Comparison of ENCODE assay signal across 26 mouse cellular contexts in genomic region chr15:83176653-83177052, GRCm38 (mm10). TPM values are rescaled to one million over a fixed set of nuclear protein-coding genes. Genes with fewer than 3 reads are reported as not detected.
DNase-seq lines count a peak whose midpoint lies in the region; ATAC-seq and TF ChIP-seq lines count a peak whose summit lies in the region.
"Had no signal": no experiment of that assay in that cellular context is flagged by ENCODE, and none has a peak within 500 bp of the region (broad histone marks: within the 10 kb centered on the region; RNA-seq: fewer than 3 reads in every experiment).

No protein-coding gene starts in this region.

- H3K4me1 ChIP-seq in midbrain, embryonic 11.5 days (ENCODE audit: control insufficient read depth, insufficient read depth, low read length), result peaks cover 5% of the 10 kb centered on the region
- H3K4me1 ChIP-seq in midbrain, embryonic 13.5 days (replicated peaks), result peaks cover 10% of the 10 kb centered on the region
- H3K4me1 ChIP-seq in ES-Bruce4 (ENCODE audit: control insufficient read depth, insufficient read depth, low read length), result peaks cover 9% of the 10 kb centered on the region
- peaks cover 0 to 15% of the 10 kb centered on the region in 2 experiments; a peak in 3 of 4 replicates for H3K4me1 ChIP-seq in ES-E14 (ENCODE audit: control insufficient read depth in 2 of 2, insufficient read depth in 2 of 2, low read length in 2 of 2, poor library complexity in 1 of 2)
- no peaks in the 10 kb centered on the region; the same call in 1 of the 2 replicates for H3K4me1 ChIP-seq in stomach, postnatal 0 days (replicated peaks; ENCODE audit: control insufficient read depth, insufficient read depth)

- no peaks in the 10 kb centered on the region for H3K9me3 ChIP-seq in midbrain, embryonic 11.5 days (ENCODE audit: control insufficient read depth, low read length)
- no peaks in the 10 kb centered on the region for H3K9me3 ChIP-seq in midbrain, embryonic 13.5 days
- H3K9me3 ChIP-seq in ES-Bruce4 (replicated peaks; ENCODE audit: control insufficient read depth, insufficient read depth, low read length, poor library complexity, severe bottlenecking) (no peaks in the 10 kb centered on the region), ES-E14 (ENCODE audit: control insufficient read depth, insufficient read depth, low read depth, low read length) (no peaks in the 10 kb centered on the region)
- H3K9me3 ChIP-seq in stomach, postnatal 0 days (ENCODE audit: control insufficient read depth, low read length), result no peaks in the 10 kb centered on the region
- H3K9me3 ChIP-seq: forebrain, embryonic 10.5 days; forebrain, embryonic 13.5 days; heart, embryonic 12.5 days; heart, embryonic 15.5 days had no signal

- in situ Hi-C loops in ES-E14 (cut with MboI; ENCODE audit: low sequenced_read_pairs in 2 of 2, unreplicated experiment in 2 of 2), result no loop called here

- TF ChIP-seq EP300 in ES-Bruce4 (IDR thresholded peaks at IDR 0.05; ENCODE audit: insufficient read depth, low read depth, low read length), result peak; percentile 80
- no peak for TF ChIP-seq EP300 in stomach, postnatal 0 days (optimal IDR thresholded peaks at IDR 0.05)

- no peak overlapping the region for H3K4me2 ChIP-seq in midbrain, embryonic 11.5 days
- H3K4me2 ChIP-seq in midbrain, embryonic 13.5 days (replicated peaks), result no peak overlapping the region
- H3K4me2 ChIP-seq in stomach, postnatal 0 days (replicated peaks; ENCODE audit: low read depth), result no peak overlapping the region
- H3K4me2 ChIP-seq: forebrain, embryonic 13.5 days; heart, embryonic 12.5 days; heart, embryonic 15.5 days; hindbrain, embryonic 14.5 days had no signal

- no peak for TF ChIP-seq CTCF in ES-Bruce4 (IDR thresholded peaks at IDR 0.05; ENCODE audit: low read depth, low read length)
- TF ChIP-seq CTCF in stomach, postnatal 0 days (IDR thresholded peaks at IDR 0.05; ENCODE audit: low read depth), result no peak

- ATAC-seq in midbrain, embryonic 11.5 days (ENCODE audit: low FRiP score), result no peak
- no peak for ATAC-seq in midbrain, embryonic 13.5 days
- no peak for ATAC-seq in stomach, postnatal 0 days (ENCODE audit: low FRiP score, low TSS enrichment)
- ATAC-seq: CD4-positive, CD25-positive, alpha-beta regulatory T cell, adult 4 months; forebrain, embryonic 13.5 days; forebrain, embryonic 16.5 days; hindbrain, postnatal 0 days; inflammation-experienced regulatory T-cells, adult 6 months; intestine, embryonic 16.5 days had no signal

- DNase-seq in midbrain, embryonic 11.5 days (ENCODE audit: low spot score, missing footprints), result peak; percentile 41
- no peak for DNase-seq in ES-E14 (ENCODE audit: low read depth, low spot score)
- peak; percentile 52 for DNase-seq in stomach, postnatal 0 days (ENCODE audit: low spot score)
- no peak for DNase-seq in thymus, postnatal 0 days (ENCODE audit: low spot score)
- DNase-seq in testis, postnatal 14 days (ENCODE audit: low spot score), result no peak
- DNase-seq: adrenal gland, postnatal 14 days; cerebellum, adult 18-20 months; cerebellum, adult 9-10 months; cerebellum, postnatal 14 days; gastrocnemius, adult 2 months; gastrocnemius, postnatal 14 days; heart, adult 11 months; heart, postnatal 10 days; heart, postnatal 4 days had no signal

- H3K27ac ChIP-seq in midbrain, embryonic 11.5 days (ENCODE audit: low read depth, low read length), result no peak overlapping the region
- no peak overlapping the region for H3K27ac ChIP-seq in midbrain, embryonic 13.5 days
- H3K27ac ChIP-seq in ES-Bruce4 (ENCODE audit: insufficient read depth, low read length) (no peak overlapping the region), ES-E14 (ENCODE audit: insufficient read depth, low read depth, low read length, poor library complexity, severe bottlenecking) (peak overlapping the region; percentile 26; the same call in 1 of the 2 replicates)
- no peak overlapping the region for H3K27ac ChIP-seq in stomach, postnatal 0 days (replicated peaks)
- H3K27ac ChIP-seq: forebrain, embryonic 10.5 days; forebrain, embryonic 13.5 days; gastrocnemius, adult 2 months; heart, embryonic 15.5 days; hindbrain, embryonic 14.5 days; hindbrain, postnatal 0 days had no signal

- H3K36me3 ChIP-seq in midbrain, embryonic 11.5 days (ENCODE audit: control insufficient read depth, insufficient read depth, low read length), result no peaks in the 10 kb centered on the region
- no peaks in the 10 kb centered on the region for H3K36me3 ChIP-seq in midbrain, embryonic 13.5 days
- H3K36me3 ChIP-seq in ES-Bruce4 (ENCODE audit: control insufficient read depth, insufficient read depth, low read length, poor library complexity, severe bottlenecking) (no peaks in the 10 kb centered on the region), ES-E14 (ENCODE audit: control insufficient read depth, insufficient read depth, low read length, poor library complexity, severe bottlenecking) (no peaks in the 10 kb centered on the region)
- H3K36me3 ChIP-seq in stomach, postnatal 0 days (ENCODE audit: control insufficient read depth, insufficient read depth, low read length), result no peaks in the 10 kb centered on the region
- H3K36me3 ChIP-seq: forebrain, embryonic 10.5 days; heart, embryonic 12.5 days; heart, embryonic 15.5 days had no signal

- H3K4me3 ChIP-seq in midbrain, embryonic 11.5 days (ENCODE audit: low read depth, low read length), result no peak overlapping the region
- H3K4me3 ChIP-seq in midbrain, embryonic 13.5 days (replicated peaks), result no peak overlapping the region
- H3K4me3 ChIP-seq in ES-Bruce4 (ENCODE audit: low read depth, low read length) (no peak overlapping the region), ES-E14 (ENCODE audit: insufficient read depth in 1 of 2, low read depth in 1 of 2, low read length in 2 of 2, poor library complexity in 1 of 2, severe bottlenecking in 1 of 2) (no peak overlapping the region)
- no peak overlapping the region for H3K4me3 ChIP-seq in stomach, postnatal 0 days (ENCODE audit: low read depth, low read length)
- H3K4me3 ChIP-seq: forebrain, embryonic 10.5 days; forebrain, embryonic 13.5 days; gastrocnemius, adult 2 months; heart, embryonic 12.5 days; heart, embryonic 15.5 days had no signal

- H3K9ac ChIP-seq in midbrain, embryonic 11.5 days (ENCODE audit: low read length), result no peak overlapping the region
- no peak overlapping the region for H3K9ac ChIP-seq in midbrain, embryonic 13.5 days (replicated peaks)
- H3K9ac ChIP-seq in ES-Bruce4 (ENCODE audit: low read depth, poor library complexity, severe bottlenecking), result no peak overlapping the region
- no peak overlapping the region for H3K9ac ChIP-seq in ES-E14 (ENCODE audit: insufficient read depth, low read depth, low read length, poor library complexity, severe bottlenecking)
- H3K9ac ChIP-seq in stomach, postnatal 0 days (ENCODE audit: low read length), result no peak overlapping the region
- H3K9ac ChIP-seq: forebrain, embryonic 13.5 days; heart, embryonic 12.5 days; heart, embryonic 15.5 days; hindbrain, embryonic 14.5 days had no signal

- 83% methylated on average over 4 of the region's 4 CpGs for WGBS in midbrain, embryonic 11.5 days
- WGBS in midbrain, embryonic 13.5 days, result 79% methylated on average over 4 of the region's 4 CpGs
- WGBS in stomach, postnatal 0 days, result 53% methylated on average over 4 of the region's 4 CpGs

- TF ChIP-seq POLR2A in ES-Bruce4 (IDR thresholded peaks at IDR 0.05; ENCODE audit: insufficient read depth, low read length), result no peak

- H3K27me3 ChIP-seq in midbrain, embryonic 11.5 days (ENCODE audit: control insufficient read depth, insufficient read depth, low read length), result no peaks in the 10 kb centered on the region
- no peaks in the 10 kb centered on the region for H3K27me3 ChIP-seq in midbrain, embryonic 13.5 days
- H3K27me3 ChIP-seq in ES-Bruce4 (ENCODE audit: control insufficient read depth, insufficient read depth, low read length, poor library complexity, severe bottlenecking), result no peaks in the 10 kb centered on the region
- H3K27me3 ChIP-seq in stomach, postnatal 0 days (ENCODE audit: control insufficient read depth, insufficient read depth, low read length), result no peaks in the 10 kb centered on the region
- H3K27me3 ChIP-seq: forebrain, embryonic 13.5 days; heart, embryonic 12.5 days; heart, embryonic 15.5 days had no signal

TF ChIP-seq in ES-E14, 5 proteins besides CTCF, POLR2A, EP300 and RAD21:
- TF ChIP-seq MAFK (IDR thresholded peaks at IDR 0.05; ENCODE audit: insufficient read depth, low read depth, low read length) (no peak), ZNF384 (IDR thresholded peaks at IDR 0.05; ENCODE audit: low read depth, low read length) (no peak), ZC3H11A (IDR thresholded peaks at IDR 0.05; ENCODE audit: borderline replicate concordance, low read depth, low read length) (no peak), HCFC1 (IDR thresholded peaks at IDR 0.05; ENCODE audit: borderline replicate concordance, insufficient read depth, low read length) (no peak), CHD2 (IDR thresholded peaks at IDR 0.05; ENCODE audit: low read depth, low read length) (no peak)

RNA-seq across cellular contexts. Expression of gene Cyb5r3, which starts 4.3 kb away (rescaled TPM):
- 156 and 161 TPM in 2 replicates for polyA plus RNA-seq in midbrain, embryonic 11.5 days (2014; fragmentation: Nextera tagmentation; extraction: Ambion mirVana)
- 123 and 133 TPM in 2 replicates for polyA plus RNA-seq in midbrain, embryonic 13.5 days (2015; fragmentation: Nextera tagmentation; extraction: Ambion mirVana)
- 188 and 200 TPM in 2 replicates for polyA plus RNA-seq in ES-Bruce4 (2011; ENCODE audit: insufficient read depth, insufficient read length, low read depth, missing spikeins)
- 81.5 and 94.2 TPM in 2 replicates for total RNA-seq in ES-E14 (2012; rRNA removed)
- 117 and 145 TPM in 2 replicates for polyA plus RNA-seq in stomach, postnatal 0 days (2015; fragmentation: Nextera tagmentation; extraction: Ambion mirVana)
- polyA plus RNA-seq in thymus, postnatal 0 days (2015; fragmentation: Nextera tagmentation; extraction: Ambion mirVana), result 33.9 and 38.1 TPM in 2 replicates

RNA-seq across cellular contexts. Expression of gene Poldip3, which starts 27.5 kb away (rescaled TPM):
- 167 and 173 TPM in 2 replicates for polyA plus RNA-seq in midbrain, embryonic 11.5 days (2014; fragmentation: Nextera tagmentation; extraction: Ambion mirVana)
- polyA plus RNA-seq in midbrain, embryonic 13.5 days (2015; fragmentation: Nextera tagmentation; extraction: Ambion mirVana), result 166 and 169 TPM in 2 replicates
- polyA plus RNA-seq in ES-Bruce4 (2011; ENCODE audit: insufficient read depth, insufficient read length, low read depth, missing spikeins), result 97.9 and 113 TPM in 2 replicates
- 104 and 165 TPM in 2 replicates for total RNA-seq in ES-E14 (2012; rRNA removed)
- 56.3 and 58.7 TPM in 2 replicates for polyA plus RNA-seq in stomach, postnatal 0 days (2015; fragmentation: Nextera tagmentation; extraction: Ambion mirVana)
- 131 and 134 TPM in 2 replicates for polyA plus RNA-seq in thymus, postnatal 0 days (2015; fragmentation: Nextera tagmentation; extraction: Ambion mirVana)

RNA-seq across cellular contexts. Expression of gene Rrp7a, which starts 54.1 kb away (rescaled TPM):
- 70.5 and 79.6 TPM in 2 replicates for polyA plus RNA-seq in midbrain, embryonic 11.5 days (2014; fragmentation: Nextera tagmentation; extraction: Ambion mirVana)
- polyA plus RNA-seq in midbrain, embryonic 13.5 days (2015; fragmentation: Nextera tagmentation; extraction: Ambion mirVana), result 72.4 and 77.0 TPM in 2 replicates
- polyA plus RNA-seq in ES-Bruce4 (2011; ENCODE audit: insufficient read depth, insufficient read length, low read depth, missing spikeins), result 90.8 and 102 TPM in 2 replicates
- total RNA-seq in ES-E14 (2012; rRNA removed), result 103 and 114 TPM in 2 replicates
- 39.9 and 44.8 TPM in 2 replicates for polyA plus RNA-seq in stomach, postnatal 0 days (2015; fragmentation: Nextera tagmentation; extraction: Ambion mirVana)
- polyA plus RNA-seq in thymus, postnatal 0 days (2015; fragmentation: Nextera tagmentation; extraction: Ambion mirVana), result 66.2 and 66.9 TPM in 2 replicates

Comparison
In these comparisons a context has a peak if more than half of its experiments do, and no peak if none do; other contexts are left out.
1. DNase-seq: peak in midbrain, embryonic 11.5 days (single experiment) and stomach, postnatal 0 days (single experiment); none in ES-E14 (single experiment), thymus, postnatal 0 days (single experiment) and testis, postnatal 14 days (single experiment).